Mouse (Mus musculus): ENCODE results near the gene Hoxd3. TPM values are rescaled to one million over a fixed set of nuclear protein-coding genes. Genes with fewer than 3 reads are reported as not detected.
A peak's percentile ranks its signal among the peaks of the same experiment; 100 is the strongest.

Gene Hoxd3
- polyA plus RNA-seq, 1 experiment from 2014 or later, result 0.39 TPM

GRCm38 (mm10) chr2:74697567-74698121 is 14.1 kb upstream of the Hoxd3 start, which contains the start of gene Hoxd9:
Gene Hoxd9, plus strand, starts transcription at chr2:74697727.
- H3K36me3 ChIP-seq (ENCODE audit: control insufficient read depth, insufficient read depth, low read length), result no peaks in the 10 kb centered on the region
- H3K27ac ChIP-seq (ENCODE audit: low read length), result no peak within 1 kb of the TSS
- no peak within 1 kb of the TSS for H3K9ac ChIP-seq (ENCODE audit: low read length)
- H3K27me3 ChIP-seq (ENCODE audit: control insufficient read depth, insufficient read depth, low read depth, low read length), result peaks cover 97% of the 10 kb centered on the region
- peak within 1 kb of the TSS; percentile 31 for H3K4me3 ChIP-seq (ENCODE audit: low read length)
- peaks cover 4% of the 10 kb centered on the region for H3K4me1 ChIP-seq (replicated peaks; ENCODE audit: control insufficient read depth, insufficient read depth, low read length)
- no peaks in the 10 kb centered on the region for H3K9me3 ChIP-seq (ENCODE audit: control insufficient read depth, low read length)
- peak; percentile 54 for ATAC-seq (ENCODE audit: low read depth)
- H3K4me2 ChIP-seq (ENCODE audit: low read depth, low read length), result peak within 1 kb of the TSS; percentile 52
- WGBS, result under 1% methylated on average over 41 of the region's 43 CpGs

- no peak overlapping the region for H3K9ac ChIP-seq (ENCODE audit: low read length)
- H3K4me3 ChIP-seq (ENCODE audit: low read length), result peak overlapping the region; percentile 31
- H3K9me3 ChIP-seq (ENCODE audit: control insufficient read depth, low read length), result no peaks in the 10 kb centered on the region
- WGBS, result under 1% methylated on average over 85 of the region's 86 CpGs
- H3K27me3 ChIP-seq (ENCODE audit: control insufficient read depth, insufficient read depth, low read depth, low read length), result peaks cover 97% of the 10 kb centered on the region
- peaks cover 4% of the 10 kb centered on the region for H3K4me1 ChIP-seq (replicated peaks; ENCODE audit: control insufficient read depth, insufficient read depth, low read length)
- ATAC-seq (ENCODE audit: low read depth), result peak; percentile 58
- H3K36me3 ChIP-seq (ENCODE audit: control insufficient read depth, insufficient read depth, low read length), result no peaks in the 10 kb centered on the region
- H3K4me2 ChIP-seq (ENCODE audit: low read depth, low read length), result peak overlapping the region; percentile 52
- no peak overlapping the region for H3K27ac ChIP-seq (ENCODE audit: low read length)
Observed at GRCm38 (mm10) chr2:74698201-74699052, 13.3 kb upstream of the Hoxd3 start.

- peaks cover 4% of the 10 kb centered on the region for H3K4me1 ChIP-seq (replicated peaks; ENCODE audit: control insufficient read depth, insufficient read depth, low read length)
- H3K4me3 ChIP-seq (ENCODE audit: low read length), result no peak overlapping the region
- peaks cover 97% of the 10 kb centered on the region for H3K27me3 ChIP-seq (ENCODE audit: control insufficient read depth, insufficient read depth, low read depth, low read length)
- H3K36me3 ChIP-seq (ENCODE audit: control insufficient read depth, insufficient read depth, low read length), result no peaks in the 10 kb centered on the region
- ATAC-seq (ENCODE audit: low read depth), result no peak
- no peaks in the 10 kb centered on the region for H3K9me3 ChIP-seq (ENCODE audit: control insufficient read depth, low read length)
- no peak overlapping the region for H3K27ac ChIP-seq (ENCODE audit: low read length)
- H3K4me2 ChIP-seq (ENCODE audit: low read depth, low read length), result no peak overlapping the region
- 1% methylated on average over 17 of the region's 17 CpGs for WGBS
- no peak overlapping the region for H3K9ac ChIP-seq (ENCODE audit: low read length)
Observed at GRCm38 (mm10) chr2:74699053-74699430, 12.7 kb upstream of the Hoxd3 start.

- no peak overlapping the region for H3K27ac ChIP-seq (ENCODE audit: low read length)
- no peaks in the 10 kb centered on the region for H3K36me3 ChIP-seq (ENCODE audit: control insufficient read depth, insufficient read depth, low read length)
- ATAC-seq (ENCODE audit: low read depth), result no peak
- H3K4me3 ChIP-seq (ENCODE audit: low read length), result no peak overlapping the region
- WGBS, result 2% methylated on average over 23 of the region's 23 CpGs
- no peak overlapping the region for H3K4me2 ChIP-seq (ENCODE audit: low read depth, low read length)
- H3K4me1 ChIP-seq (replicated peaks; ENCODE audit: control insufficient read depth, insufficient read depth, low read length), result peaks cover 6% of the 10 kb centered on the region
- no peak overlapping the region for H3K9ac ChIP-seq (ENCODE audit: low read length)
- peaks cover 97% of the 10 kb centered on the region for H3K27me3 ChIP-seq (ENCODE audit: control insufficient read depth, insufficient read depth, low read depth, low read length)
- no peaks in the 10 kb centered on the region for H3K9me3 ChIP-seq (ENCODE audit: control insufficient read depth, low read length)
Observed at GRCm38 (mm10) chr2:74699664-74700545, 11.8 kb upstream of the Hoxd3 start.

- Histone ChIP-seq H3K27me3 (ENCODE audit: control insufficient read depth, insufficient read depth, low read depth, low read length) (peaks cover 97% of the 10 kb centered on the region), H3K4me2 (ENCODE audit: low read depth, low read length) (no peak overlapping the region), H3K27ac (ENCODE audit: low read length) (no peak overlapping the region), H3K36me3 (ENCODE audit: control insufficient read depth, insufficient read depth, low read length) (no peaks in the 10 kb centered on the region), H3K9me3 (ENCODE audit: control insufficient read depth, low read length) (no peaks in the 10 kb centered on the region), H3K4me3 (ENCODE audit: low read length) (no peak overlapping the region), H3K9ac (ENCODE audit: low read length) (no peak overlapping the region), H3K4me1 (replicated peaks; ENCODE audit: control insufficient read depth, insufficient read depth, low read length) (peaks cover 14% of the 10 kb centered on the region)
- no peak for ATAC-seq (ENCODE audit: low read depth)
- WGBS, result 4% methylated on average over 22 of the region's 22 CpGs
Observed at GRCm38 (mm10) chr2:74700546-74701112, 11.1 kb upstream of the Hoxd3 start.

GRCm38 (mm10) chr2:74701949-74702819 is 9.5 kb upstream of the Hoxd3 start:
- 10% methylated on average over 17 of the region's 17 CpGs for WGBS
- no peak overlapping the region for H3K9ac ChIP-seq (ENCODE audit: low read length)
- no peaks in the 10 kb centered on the region for H3K36me3 ChIP-seq (ENCODE audit: control insufficient read depth, insufficient read depth, low read length)
- ATAC-seq (ENCODE audit: low read depth), result no peak
- H3K4me1 ChIP-seq (replicated peaks; ENCODE audit: control insufficient read depth, insufficient read depth, low read length), result peaks cover 14% of the 10 kb centered on the region
- no peak overlapping the region for H3K4me3 ChIP-seq (ENCODE audit: low read length)
- no peak overlapping the region for H3K27ac ChIP-seq (ENCODE audit: low read length)
- H3K4me2 ChIP-seq (ENCODE audit: low read depth, low read length), result no peak overlapping the region
- H3K27me3 ChIP-seq (ENCODE audit: control insufficient read depth, insufficient read depth, low read depth, low read length), result peaks cover 95% of the 10 kb centered on the region
- no peaks in the 10 kb centered on the region for H3K9me3 ChIP-seq (ENCODE audit: control insufficient read depth, low read length)

- no peaks in the 10 kb centered on the region for H3K36me3 ChIP-seq (ENCODE audit: control insufficient read depth, insufficient read depth, low read length)
- peaks cover 95% of the 10 kb centered on the region for H3K27me3 ChIP-seq (ENCODE audit: control insufficient read depth, insufficient read depth, low read depth, low read length)
- H3K4me1 ChIP-seq (replicated peaks; ENCODE audit: control insufficient read depth, insufficient read depth, low read length), result peaks cover 14% of the 10 kb centered on the region
- H3K27ac ChIP-seq (ENCODE audit: low read length), result no peak overlapping the region
- no peak overlapping the region for H3K9ac ChIP-seq (ENCODE audit: low read length)
- no peak overlapping the region for H3K4me3 ChIP-seq (ENCODE audit: low read length)
- WGBS, result 22% methylated on average over 6 of the region's 6 CpGs
- no peak overlapping the region for H3K4me2 ChIP-seq (ENCODE audit: low read depth, low read length)
- no peaks in the 10 kb centered on the region for H3K9me3 ChIP-seq (ENCODE audit: control insufficient read depth, low read length)
- ATAC-seq (ENCODE audit: low read depth), result no peak
Observed at GRCm38 (mm10) chr2:74702820-74703219, 8.9 kb upstream of the Hoxd3 start.

- ATAC-seq (ENCODE audit: low read depth), result no peak
- no peak overlapping the region for H3K4me3 ChIP-seq (ENCODE audit: low read length)
- H3K9me3 ChIP-seq (ENCODE audit: control insufficient read depth, low read length), result no peaks in the 10 kb centered on the region
- no peak overlapping the region for H3K27ac ChIP-seq (ENCODE audit: low read length)
- no peaks in the 10 kb centered on the region for H3K36me3 ChIP-seq (ENCODE audit: control insufficient read depth, insufficient read depth, low read length)
- H3K9ac ChIP-seq (ENCODE audit: low read length), result no peak overlapping the region
- no peak overlapping the region for H3K4me2 ChIP-seq (ENCODE audit: low read depth, low read length)
- H3K4me1 ChIP-seq (replicated peaks; ENCODE audit: control insufficient read depth, insufficient read depth, low read length), result peaks cover 10% of the 10 kb centered on the region
- H3K27me3 ChIP-seq (ENCODE audit: control insufficient read depth, insufficient read depth, low read depth, low read length), result peaks cover 95% of the 10 kb centered on the region
- 9% methylated on average over 10 of the region's 10 CpGs for WGBS
Observed at GRCm38 (mm10) chr2:74703317-74703716, 8.4 kb upstream of the Hoxd3 start.
